Mouse (Mus musculus) midbrain, embryonic 14.5 days (tissue): Measurements from ENCODE around the gene C1galt1c1. TPM values are rescaled to one million over a fixed set of nuclear protein-coding genes. Genes with fewer than 3 reads are reported as not detected.

Source experiments
- ATAC-seq: fragments of 200-750 bp; cut with Nextera tagmentation; 2 replicates; pipeline ENCODE4 v1.8.0; 2017; ENCODE audit warnings: moderate number of reproducible peaks, moderate library complexity; ENCODE audit not compliant: low FRiP score, low TSS enrichment
- DNase-seq: peaks from one replicate; pipeline ENCODE4 v3.0.0-alpha.2; 2015
- H3K27ac ChIP-seq: fragments of 300-500 bp; sonication (generic); replicated peaks from 2 replicates; pipeline ENCODE4 v1.5.1; 2014; ENCODE audit warnings: mild to moderate bottlenecking, low read depth, low read length, moderate library complexity
- H3K27me3 ChIP-seq: fragments of 300-500 bp; sonication (generic); 2 replicates; pipeline ENCODE4 v1.6.1; 2014; ENCODE audit warnings: low read length, control low read depth, mixed read lengths; ENCODE audit not compliant: control insufficient read depth, insufficient read depth
- H3K36me3 ChIP-seq: fragments of 300-500 bp; sonication (generic); 2 replicates; pipeline ENCODE4 v1.6.1; 2014; ENCODE audit warnings: low read length, control low read depth; ENCODE audit not compliant: control insufficient read depth, insufficient read depth
- H3K4me1 ChIP-seq: fragments of 300-500 bp; sonication (generic); 2 replicates; pipeline ENCODE4 v1.6.1; 2014; ENCODE audit warnings: mild to moderate bottlenecking, antibody characterized with exemption, low read length, control low read depth; ENCODE audit not compliant: control insufficient read depth, insufficient read depth
- H3K4me2 ChIP-seq: fragments of 300-500 bp; sonication (generic); 2 replicates; pipeline ENCODE4 v1.6.1; 2014; ENCODE audit warnings: mild to moderate bottlenecking, low read length, moderate library complexity
- H3K4me3 ChIP-seq: fragments of 300-500 bp; sonication (generic); replicated peaks from 2 replicates; pipeline ENCODE4 v1.5.1; 2014; ENCODE audit warnings: low read depth, low read length
- H3K9ac ChIP-seq: fragments of 300-500 bp; sonication (generic); replicated peaks from 2 replicates; pipeline ENCODE4 v1.6.1; 2014; ENCODE audit warnings: mild to moderate bottlenecking, low read length, moderate library complexity
- H3K9me3 ChIP-seq: fragments of 300-500 bp; sonication (generic); 2 replicates; pipeline ENCODE4 v1.6.1; 2016; ENCODE audit warnings: low read length, control low read depth, mixed read lengths; ENCODE audit not compliant: control insufficient read depth
- WGBS: fragments of 180-500 bp; shearing (Covaris S2); extraction: QIAGEN DNeasy Blood & Tissue Kit; methylation state at CpG from one replicate; pipeline ENCODE4 v1.1.7; 2014; 5-methylcytosine and 5-hydroxymethylcytosine counted together
- polyA plus RNA-seq: library from polyadenylated mRNA; unstranded; fragments of >200 nt; fragmentation: Nextera tagmentation; extraction: Ambion mirVana; gene quantifications from 2 replicates; pipeline ENCODE4 v1.2.1, GENCODE M21; 2014

Gene C1galt1c1
- polyA plus RNA-seq, 1 experiment from 2014 or later, result 26.1 TPM

- Histone ChIP-seq H3K4me2 (no peak overlapping the region), H3K4me3 (no peak overlapping the region), H3K27ac (no peak overlapping the region), H3K36me3 (no peaks in the 10 kb centered on the region), H3K9me3 (no peaks in the 10 kb centered on the region), H3K9ac (no peak overlapping the region), H3K27me3 (no peaks in the 10 kb centered on the region), H3K4me1 (no peaks in the 10 kb centered on the region)
- ATAC-seq (no peak), DNase-seq (no peak)
- WGBS, result 72% methylated on average over 4 of the region's 4 CpGs
Observed at GRCm38 (mm10) chrX:38642183-38642582, 7.3 kb upstream of the C1galt1c1 start.

- Histone ChIP-seq H3K4me1 (no peaks in the 10 kb centered on the region), H3K27ac (no peak overlapping the region), H3K36me3 (no peaks in the 10 kb centered on the region), H3K9me3 (no peaks in the 10 kb centered on the region), H3K27me3 (no peaks in the 10 kb centered on the region), H3K4me2 (no peak overlapping the region), H3K4me3 (no peak overlapping the region), H3K9ac (no peak overlapping the region)
- WGBS, result 75% methylated on average over 4 of the region's 4 CpGs
- DNase-seq (no peak), ATAC-seq (no peak)
Observed at GRCm38 (mm10) chrX:38641435-38641834, 6.5 kb upstream of the C1galt1c1 start.

GRCm38 (mm10) chrX:38635638-38635931 is 698 bp upstream of the C1galt1c1 start:
- no peaks in the 10 kb centered on the region for H3K27me3 ChIP-seq
- peak overlapping the region; percentile 44 for H3K4me3 ChIP-seq
- H3K9me3 ChIP-seq, result no peaks in the 10 kb centered on the region
- H3K9ac ChIP-seq, result no peak overlapping the region
- no peak for DNase-seq
- no peaks in the 10 kb centered on the region for H3K4me1 ChIP-seq
- peak overlapping the region; percentile 50 for H3K4me2 ChIP-seq
- no peaks in the 10 kb centered on the region for H3K36me3 ChIP-seq
- peak overlapping the region; percentile 55; the same call in 1 of the 2 replicates for H3K27ac ChIP-seq
- ATAC-seq, result peak; percentile 0; the same call in 1 of the 2 replicates

- DNase-seq, result peak; percentile 56
- Histone ChIP-seq H3K4me2 (peak overlapping the region; percentile 59), H3K27me3 (no peaks in the 10 kb centered on the region), H3K36me3 (peaks cover 2% of the 10 kb centered on the region; the same call in 1 of the 2 replicates), H3K27ac (peak overlapping the region; percentile 82), H3K4me1 (no peaks in the 10 kb centered on the region), H3K4me3 (peak overlapping the region; percentile 47), H3K9me3 (no peaks in the 10 kb centered on the region), H3K9ac (peak overlapping the region; percentile 62)
- peak; percentile 64 for ATAC-seq
- WGBS, result 18% methylated on average over 3 of the region's 3 CpGs
Observed at GRCm38 (mm10) chrX:38600995-38601369, 33.9 kb downstream of the C1galt1c1 start.

GRCm38 (mm10) chrX:38600177-38600994 is 34.5 kb downstream of the C1galt1c1 start, which contains the start of gene Mcts1:
Gene Mcts1 (plus strand): TSS chrX:38600578.
- Histone ChIP-seq H3K27ac (peak within 1 kb of the TSS; percentile 82), H3K36me3 (no peaks in the 10 kb centered on the region), H3K27me3 (no peaks in the 10 kb centered on the region), H3K9me3 (no peaks in the 10 kb centered on the region), H3K4me3 (peak within 1 kb of the TSS; percentile 47), H3K4me2 (peak within 1 kb of the TSS; percentile 59), H3K9ac (peak within 1 kb of the TSS; percentile 62), H3K4me1 (no peaks in the 10 kb centered on the region)
- ATAC-seq (peak; percentile 91), DNase-seq (peak; percentile 90)
- WGBS, result 27% methylated on average over 26 of the region's 26 CpGs

- Histone ChIP-seq H3K36me3 (no peaks in the 10 kb centered on the region), H3K9me3 (no peaks in the 10 kb centered on the region), H3K4me2 (no peak overlapping the region), H3K4me3 (no peak overlapping the region), H3K4me1 (no peaks in the 10 kb centered on the region), H3K27ac (no peak overlapping the region), H3K27me3 (no peaks in the 10 kb centered on the region), H3K9ac (no peak overlapping the region)
- no peak for ATAC-seq
- WGBS, result 60% methylated on average over 5 of the region's 5 CpGs
- peak; percentile 12 for DNase-seq
Observed at GRCm38 (mm10) chrX:38593180-38593889, 41.6 kb downstream of the C1galt1c1 start.

GRCm38 (mm10) chrX:38591749-38592148 is 43.1 kb downstream of the C1galt1c1 start:
- DNase-seq, result no peak

GRCm38 (mm10) chrX:38589827-38590226 is 45.1 kb downstream of the C1galt1c1 start:
- 60% methylated on average over 4 of the region's 4 CpGs for WGBS
- Histone ChIP-seq H3K36me3 (no peaks in the 10 kb centered on the region), H3K9ac (no peak overlapping the region), H3K4me2 (no peak overlapping the region), H3K27ac (no peak overlapping the region), H3K9me3 (no peaks in the 10 kb centered on the region), H3K4me1 (no peaks in the 10 kb centered on the region), H3K4me3 (no peak overlapping the region), H3K27me3 (no peaks in the 10 kb centered on the region)
- no peak for ATAC-seq
- no peak for DNase-seq

More at GRCm38 (mm10) chrX:38591749-38592148, 43.1 kb downstream of the C1galt1c1 start:
- 95% methylated on average over 3 of the region's 3 CpGs for WGBS
- no peaks in the 10 kb centered on the region for H3K9me3 ChIP-seq
- H3K27ac ChIP-seq, result no peak overlapping the region
- H3K4me3 ChIP-seq, result no peak overlapping the region
- H3K36me3 ChIP-seq, result no peaks in the 10 kb centered on the region
- H3K27me3 ChIP-seq, result no peaks in the 10 kb centered on the region
- H3K9ac ChIP-seq, result no peak overlapping the region
- H3K4me1 ChIP-seq, result no peaks in the 10 kb centered on the region
- no peak overlapping the region for H3K4me2 ChIP-seq
- ATAC-seq, result no peak

GRCm38 (mm10) chrX:38583261-38583660 is 51.6 kb downstream of the C1galt1c1 start:
- DNase-seq (no peak), ATAC-seq (no peak)
- no peaks in the 10 kb centered on the region for H3K27me3 ChIP-seq
- no peak overlapping the region for H3K4me3 ChIP-seq
- no peaks in the 10 kb centered on the region for H3K9me3 ChIP-seq
- H3K9ac ChIP-seq, result no peak overlapping the region
- H3K4me2 ChIP-seq, result no peak overlapping the region
- H3K27ac ChIP-seq, result no peak overlapping the region
- H3K36me3 ChIP-seq, result no peaks in the 10 kb centered on the region
- H3K4me1 ChIP-seq, result no peaks in the 10 kb centered on the region
